Mouse (Mus musculus): ENCODE results near the gene Ddb1. TPM values are rescaled to one million over a fixed set of nuclear protein-coding genes. Genes with fewer than 3 reads are reported as not detected.
A peak's percentile ranks its signal among the peaks of the same experiment; 100 is the strongest.

The Ddb1 gene
- total and polyA plus RNA-seq, 2 experiments: 63.5 to 128 TPM

DNA sequence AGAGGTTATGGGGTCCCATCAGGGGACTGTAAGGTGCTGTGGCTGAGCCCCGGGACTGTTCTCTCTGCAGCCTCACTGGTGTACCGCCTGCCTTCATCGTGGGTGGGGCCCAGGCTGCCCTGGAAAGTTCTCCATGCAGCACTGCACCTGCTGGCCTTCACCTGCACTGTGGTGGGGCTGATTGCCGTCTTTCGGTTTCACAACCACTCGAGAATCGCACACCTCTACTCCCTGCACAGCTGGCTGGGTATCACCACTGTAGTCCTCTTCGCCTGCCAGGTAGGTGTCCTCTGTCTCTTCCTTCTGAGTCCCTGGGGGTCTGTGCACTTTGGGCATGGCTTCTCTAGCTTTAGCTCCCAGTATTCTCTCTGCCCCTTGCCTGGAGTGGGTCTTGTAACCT is 20.0 kb upstream of the Ddb1 start:
- Histone ChIP-seq H3K36me3 (ENCODE audit: control insufficient read depth, insufficient read depth, low read length) (peaks cover 14% of the 10 kb centered on the region; the same call in 1 of the 2 replicates), H3K27ac (replicated peaks; ENCODE audit: insufficient read depth, low read depth, low read length) (no peak overlapping the region)
- WGBS: 29% methylated on average over 8 of the region's 8 CpGs

GRCm38 (mm10) chr19:10587231-10587630 is 17.9 kb upstream of the Ddb1 start:
- TF ChIP-seq POLR2A (IDR thresholded peaks at IDR 0.05; ENCODE audit: extremely low read depth, insufficient read depth, low read length) (no peak), CTCF (IDR thresholded peaks at IDR 0.05; ENCODE audit: low read depth, low read length) (no peak)
- H3K36me3 ChIP-seq (ENCODE audit: control insufficient read depth, insufficient read depth, low read length): peaks cover 13% of the 10 kb centered on the region; the same call in 1 of the 2 replicates
- H3K4me1 ChIP-seq (ENCODE audit: control insufficient read depth, insufficient read depth, low read length): peaks cover 16% of the 10 kb centered on the region
- no peaks in the 10 kb centered on the region for H3K79me2 ChIP-seq (ENCODE audit: control insufficient read depth, insufficient read depth, low read length)
- H3K4me3 ChIP-seq (ENCODE audit: insufficient read depth, low read depth, low read length): no peak overlapping the region
- H3K9ac ChIP-seq (ENCODE audit: low read depth, low read length): no peak overlapping the region
- H3K27ac ChIP-seq (replicated peaks; ENCODE audit: insufficient read depth, low read depth, low read length): peak overlapping the region; percentile 58
- peak; percentile 72 for DNase-seq (ENCODE audit: extremely low read depth, low read depth, low spot score)
- no peaks in the 10 kb centered on the region for H3K27me3 ChIP-seq (ENCODE audit: control insufficient read depth, insufficient read depth, low read length)
- WGBS: 33% methylated on average over 8 of the region's 8 CpGs

More for the DNA sequence above, 20.0 kb upstream of the Ddb1 start:
- H3K4me3 ChIP-seq (ENCODE audit: insufficient read depth, low read depth, low read length): no peak overlapping the region
- no peak overlapping the region for H3K9ac ChIP-seq (ENCODE audit: low read depth, low read length)
- H3K27me3 ChIP-seq (ENCODE audit: control insufficient read depth, insufficient read depth, low read length): no peaks in the 10 kb centered on the region
- DNase-seq (ENCODE audit: extremely low read depth, low read depth, low spot score): no peak
- peaks cover 7% of the 10 kb centered on the region; the same call in 1 of the 2 replicates for H3K4me1 ChIP-seq (ENCODE audit: control insufficient read depth, insufficient read depth, low read length)
- H3K79me2 ChIP-seq (ENCODE audit: control insufficient read depth, insufficient read depth, low read length): no peaks in the 10 kb centered on the region
- TF ChIP-seq POLR2A (IDR thresholded peaks at IDR 0.05; ENCODE audit: extremely low read depth, insufficient read depth, low read length) (no peak), CTCF (IDR thresholded peaks at IDR 0.05; ENCODE audit: low read depth, low read length) (no peak)

DNA sequence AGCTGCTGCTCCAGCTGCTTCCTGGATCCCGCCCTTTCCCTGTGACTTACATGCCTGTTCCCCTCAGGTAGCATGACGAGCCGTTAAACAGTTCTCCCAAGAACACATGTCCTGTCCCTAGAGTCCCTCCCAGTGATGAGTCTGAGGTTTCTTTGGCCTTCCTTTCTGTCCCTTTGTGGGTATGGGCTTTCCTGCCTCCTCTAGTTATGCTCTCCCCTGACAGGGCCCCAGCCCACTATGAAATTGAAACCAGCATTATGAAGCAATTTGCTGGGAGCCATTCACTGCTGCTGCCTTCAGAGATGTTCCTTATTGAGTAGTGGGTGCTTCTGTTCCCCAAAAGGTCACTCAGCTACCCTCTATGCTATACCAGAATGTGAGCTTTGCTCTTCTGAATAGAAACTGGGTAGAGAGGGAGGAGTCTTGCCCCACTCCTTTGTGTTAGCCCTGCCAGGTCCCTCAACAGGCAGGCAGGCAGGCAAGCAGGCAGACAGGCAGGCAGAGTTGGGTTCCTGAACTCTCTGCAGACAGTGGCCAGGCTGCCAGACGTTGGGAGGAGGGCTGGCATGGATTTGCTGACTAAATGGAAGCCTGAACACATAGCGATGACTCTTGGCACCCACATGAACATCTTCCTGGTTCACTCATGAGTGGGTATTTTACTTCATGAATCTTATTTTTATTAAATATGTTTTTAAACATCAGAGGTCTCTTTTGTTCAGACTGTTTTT is 15.8 kb upstream of the Ddb1 start:
- Histone ChIP-seq H3K27ac (replicated peaks; ENCODE audit: insufficient read depth, low read depth, low read length) (0 out of 2 replicates have a peak overlapping the region, but pooled peaks have one; percentile 5), H3K27me3 (ENCODE audit: control insufficient read depth, insufficient read depth, low read length) (no peaks in the 10 kb centered on the region), H3K4me1 (ENCODE audit: control insufficient read depth, insufficient read depth, low read length) (peaks cover 35% of the 10 kb centered on the region), H3K4me3 (ENCODE audit: insufficient read depth, low read depth, low read length) (no peak overlapping the region), H3K79me2 (ENCODE audit: control insufficient read depth, insufficient read depth, low read length) (no peaks in the 10 kb centered on the region), H3K36me3 (ENCODE audit: control insufficient read depth, insufficient read depth, low read length) (peaks cover 26% of the 10 kb centered on the region), H3K9ac (ENCODE audit: low read depth, low read length) (no peak overlapping the region)
- DNase-seq (ENCODE audit: extremely low read depth, low read depth, low spot score): peak; percentile 59
- WGBS: 62% methylated on average over 5 of the region's 5 CpGs
- TF ChIP-seq POLR2A (IDR thresholded peaks at IDR 0.05; ENCODE audit: extremely low read depth, insufficient read depth, low read length): no peak

DNA sequence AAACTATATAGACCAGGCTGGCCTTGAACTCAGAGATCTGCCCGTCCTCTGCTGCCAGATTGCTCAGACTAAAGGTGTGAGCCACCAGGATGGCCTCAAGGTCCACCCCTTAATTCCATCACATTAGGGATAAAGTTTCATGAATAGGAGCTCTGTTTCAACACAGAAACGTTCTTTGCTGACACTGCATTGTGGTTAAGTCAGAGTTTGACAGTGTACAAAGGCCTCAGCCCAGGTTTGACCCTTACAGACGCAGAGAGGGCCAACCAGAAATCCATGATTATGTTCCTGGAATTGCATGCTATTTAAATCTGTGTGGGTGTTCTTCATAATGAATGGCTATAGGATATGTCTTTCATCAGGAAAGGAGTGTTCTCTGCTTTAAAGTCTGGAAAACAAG is 14.8 kb upstream of the Ddb1 start:
- Histone ChIP-seq H3K9ac (ENCODE audit: low read depth, low read length) (no peak overlapping the region), H3K27ac (replicated peaks; ENCODE audit: insufficient read depth, low read depth, low read length) (peak overlapping the region; percentile 6), H3K4me1 (ENCODE audit: control insufficient read depth, insufficient read depth, low read length) (peaks cover 34% of the 10 kb centered on the region), H3K4me3 (ENCODE audit: insufficient read depth, low read depth, low read length) (no peak overlapping the region), H3K79me2 (ENCODE audit: control insufficient read depth, insufficient read depth, low read length) (no peaks in the 10 kb centered on the region), H3K36me3 (ENCODE audit: control insufficient read depth, insufficient read depth, low read length) (peaks cover 35% of the 10 kb centered on the region), H3K27me3 (ENCODE audit: control insufficient read depth, insufficient read depth, low read length) (no peaks in the 10 kb centered on the region)
- TF ChIP-seq POLR2A (IDR thresholded peaks at IDR 0.05; ENCODE audit: extremely low read depth, insufficient read depth, low read length) (no peak), CTCF (IDR thresholded peaks at IDR 0.05; ENCODE audit: low read depth, low read length) (no peak)
- peak; percentile 68 for DNase-seq (ENCODE audit: extremely low read depth, low read depth, low spot score)
- WGBS: 15% methylated on average over 3 of the region's 3 CpGs

GRCm38 (mm10) chr19:10591659-10592377 is 13.3 kb upstream of the Ddb1 start:
- Histone ChIP-seq H3K4me3 (ENCODE audit: insufficient read depth, low read depth, low read length) (no peak overlapping the region), H3K9ac (ENCODE audit: low read depth, low read length) (no peak overlapping the region), H3K4me1 (ENCODE audit: control insufficient read depth, insufficient read depth, low read length) (peaks cover 43% of the 10 kb centered on the region), H3K27ac (replicated peaks; ENCODE audit: insufficient read depth, low read depth, low read length) (peak overlapping the region; percentile 89), H3K79me2 (ENCODE audit: control insufficient read depth, insufficient read depth, low read length) (no peaks in the 10 kb centered on the region), H3K27me3 (ENCODE audit: control insufficient read depth, insufficient read depth, low read length) (no peaks in the 10 kb centered on the region), H3K36me3 (ENCODE audit: control insufficient read depth, insufficient read depth, low read length) (peaks cover 48% of the 10 kb centered on the region)
- WGBS: 24% methylated on average over 6 of the region's 6 CpGs
- TF ChIP-seq CTCF (IDR thresholded peaks at IDR 0.05; ENCODE audit: low read depth, low read length) (no peak), POLR2A (IDR thresholded peaks at IDR 0.05; ENCODE audit: extremely low read depth, insufficient read depth, low read length) (no peak)
- DNase-seq (ENCODE audit: extremely low read depth, low read depth, low spot score): peak; percentile 90
